Comparison of ENCODE assay signal across 22 mouse cellular contexts in genomic region chr8:117174536-117174935, GRCm38 (mm10).
"Had no signal": no experiment of that assay in that cellular context is flagged by ENCODE, and none has a peak within 500 bp of the region (broad histone marks: within the 10 kb centered on the region; RNA-seq: fewer than 3 reads in every experiment).

No protein-coding gene starts in this region.

- H3K27ac ChIP-seq: intestine, embryonic 15.5 days; kidney, embryonic 15.5 days; limb, embryonic 12.5 days; limb, embryonic 15.5 days; liver, embryonic 14.5 days; macrophage; midbrain, embryonic 12.5 days; midbrain, embryonic 15.5 days; neural tube, embryonic 12.5 days; neural tube, embryonic 15.5 days; stomach, embryonic 15.5 days had no signal

- H3K4me1 ChIP-seq: neural tube, embryonic 12.5 days had no signal

- H3K9me3 ChIP-seq: intestine, embryonic 15.5 days; kidney, embryonic 15.5 days; limb, embryonic 12.5 days; limb, embryonic 15.5 days; midbrain, embryonic 12.5 days; midbrain, embryonic 15.5 days; neural tube, embryonic 12.5 days; neural tube, embryonic 15.5 days; stomach, embryonic 15.5 days had no signal

- H3K9ac ChIP-seq: intestine, embryonic 15.5 days; kidney, embryonic 15.5 days; limb, embryonic 12.5 days; limb, embryonic 15.5 days; liver, embryonic 14.5 days; lung, embryonic 14.5 days; midbrain, embryonic 12.5 days; midbrain, embryonic 15.5 days; neural tube, embryonic 12.5 days; neural tube, embryonic 15.5 days; stomach, embryonic 15.5 days had no signal

- H3K36me3 ChIP-seq: intestine, embryonic 15.5 days; kidney, embryonic 15.5 days; midbrain, embryonic 15.5 days; neural tube, embryonic 12.5 days; stomach, embryonic 15.5 days had no signal

- H3K4me3 ChIP-seq: intestine, embryonic 15.5 days; kidney, embryonic 15.5 days; limb, embryonic 12.5 days; limb, embryonic 15.5 days; midbrain, embryonic 12.5 days; midbrain, embryonic 15.5 days; neural tube, embryonic 12.5 days; neural tube, embryonic 15.5 days; stomach, embryonic 15.5 days had no signal

- DNase-seq: kidney, adult 11 months; kidney, adult 8-10 months; kidney, postnatal 10 days; kidney, postnatal 36 days; left cerebral cortex, postnatal 4 days; right cerebral cortex, adult 18-20 months; right cerebral cortex, postnatal 25 days; spleen, adult 18-20 months; thymus, postnatal 36 days had no signal

- H3K4me2 ChIP-seq: intestine, embryonic 15.5 days; kidney, embryonic 15.5 days; limb, embryonic 12.5 days; limb, embryonic 15.5 days; liver, embryonic 11.5 days; lung, embryonic 14.5 days; midbrain, embryonic 12.5 days; midbrain, embryonic 15.5 days; neural tube, embryonic 12.5 days; neural tube, embryonic 15.5 days; stomach, embryonic 15.5 days had no signal

- H3K27me3 ChIP-seq: intestine, embryonic 15.5 days; kidney, embryonic 15.5 days; limb, embryonic 12.5 days; limb, embryonic 15.5 days; midbrain, embryonic 12.5 days; midbrain, embryonic 15.5 days; neural tube, embryonic 12.5 days; neural tube, embryonic 15.5 days; stomach, embryonic 15.5 days had no signal

- ATAC-seq: intestine, embryonic 15.5 days; midbrain, embryonic 15.5 days had no signal
